Mouse (Mus musculus) midbrain, embryonic 12.5 days (tissue): ENCODE results near the gene Adgrl3. TPM values are rescaled to one million over a fixed set of nuclear protein-coding genes. Genes with fewer than 3 reads are reported as not detected.
"Not testable (repeated sequence)": the region's sequence is repeated elsewhere in the genome, so short reads cannot be mapped to it uniquely, and the experiment has no call there.

Experiments used
- ATAC-seq: fragments of 200-750 bp; cut with Nextera tagmentation; 2 replicates; pipeline ENCODE4 v1.8.0; 2017; ENCODE audit warnings: low read depth, moderate TSS enrichment, moderate library complexity; ENCODE audit not compliant: low FRiP score
- H3K27ac ChIP-seq: fragments of 300-500 bp; sonication (generic); replicated peaks from 2 replicates; pipeline ENCODE4 v1.5.1; 2016; ENCODE audit warnings: mild to moderate bottlenecking
- H3K27me3 ChIP-seq: fragments of 300-500 bp; sonication (generic); 2 replicates; pipeline ENCODE4 v1.6.1; 2016; ENCODE audit warnings: mild to moderate bottlenecking
- H3K36me3 ChIP-seq: fragments of 300-500 bp; sonication (generic); 2 replicates; pipeline ENCODE4 v1.6.1; 2016
- H3K4me1 ChIP-seq: fragments of 300-500 bp; sonication (generic); 2 replicates; pipeline ENCODE4 v1.6.1; 2016
- H3K4me2 ChIP-seq: fragments of 300-500 bp; sonication (generic); replicated peaks from 2 replicates; pipeline ENCODE4 v1.6.1; 2016; ENCODE audit warnings: mild to moderate bottlenecking, moderate library complexity
- H3K4me3 ChIP-seq: fragments of 300-500 bp; sonication (generic); 2 replicates; pipeline ENCODE4 v1.5.1; 2016; ENCODE audit warnings: mild to moderate bottlenecking
- H3K9ac ChIP-seq: fragments of 300-500 bp; sonication (generic); replicated peaks from 2 replicates; pipeline ENCODE4 v1.6.1; 2016; ENCODE audit warnings: mild to moderate bottlenecking, moderate library complexity
- H3K9me3 ChIP-seq: fragments of 300-500 bp; sonication (generic); 2 replicates; pipeline ENCODE4 v1.6.1; 2016; ENCODE audit warnings: mild to moderate bottlenecking
- WGBS: fragments of 180-500 bp; shearing (Covaris S2); methylation state at CpG from one replicate; pipeline ENCODE4 v1.1.7; 2016; 5-methylcytosine and 5-hydroxymethylcytosine counted together
- polyA plus RNA-seq: library from polyadenylated mRNA; unstranded; fragments of >200 nt; fragmentation: Nextera tagmentation; extraction: Ambion mirVana; gene quantifications from 2 replicates; pipeline ENCODE4 v1.2.1, GENCODE M21; 2016

Adgrl3 gene
- polyA plus RNA-seq, 1 experiment from 2014 or later: 40.7 TPM

GRCm38 (mm10) chr5:81531639-81532038 is 511.7 kb downstream of the Adgrl3 start:
- no peak overlapping the region for H3K4me3 ChIP-seq
- no peak overlapping the region for H3K9ac ChIP-seq
- no peak overlapping the region for H3K27ac ChIP-seq
- 93% methylated on average over 4 of the region's 4 CpGs for WGBS
- no peaks in the 10 kb centered on the region for H3K9me3 ChIP-seq
- ATAC-seq: no peak
- no peaks in the 10 kb centered on the region for H3K36me3 ChIP-seq
- no peaks in the 10 kb centered on the region for H3K4me1 ChIP-seq
- no peak overlapping the region for H3K4me2 ChIP-seq
- no peaks in the 10 kb centered on the region for H3K27me3 ChIP-seq

GRCm38 (mm10) chr5:81550211-81550610 is 530.3 kb downstream of the Adgrl3 start:
- ATAC-seq: no peak
- Histone ChIP-seq H3K4me1 (peaks cover 3% of the 10 kb centered on the region), H3K27ac (no peak overlapping the region), H3K4me2 (no peak overlapping the region), H3K9ac (no peak overlapping the region), H3K36me3 (no peaks in the 10 kb centered on the region), H3K27me3 (no peaks in the 10 kb centered on the region), H3K4me3 (no peak overlapping the region), H3K9me3 (no peaks in the 10 kb centered on the region)

- not testable (repeated sequence) for H3K9ac ChIP-seq, H3K4me1 ChIP-seq
- 64% methylated on average over 2 of the region's 2 CpGs for WGBS
These were observed 535.2 kb downstream of the Adgrl3 start for GRCm38 (mm10) chr5:81555149-81555548.

GRCm38 (mm10) chr5:81556008-81556407 is 536.1 kb downstream of the Adgrl3 start:
- peak; percentile 77 for ATAC-seq
- Histone ChIP-seq H3K27me3 (no peaks in the 10 kb centered on the region), H3K27ac (no peak overlapping the region), H3K4me1 (peaks cover 8% of the 10 kb centered on the region), H3K4me3 (no peak overlapping the region), H3K36me3 (no peaks in the 10 kb centered on the region), H3K9ac (no peak overlapping the region), H3K4me2 (no peak overlapping the region), H3K9me3 (no peaks in the 10 kb centered on the region)
- 66% methylated on average over 8 of the region's 8 CpGs for WGBS

More at GRCm38 (mm10) chr5:81555149-81555548, 535.2 kb downstream of the Adgrl3 start:
- not testable (repeated sequence) for H3K4me3 ChIP-seq, H3K27ac ChIP-seq, H3K9me3 ChIP-seq, ATAC-seq, H3K36me3 ChIP-seq, H3K27me3 ChIP-seq, H3K4me2 ChIP-seq

- Histone ChIP-seq H3K27ac (no peak overlapping the region), H3K9ac (no peak overlapping the region), H3K36me3 (no peaks in the 10 kb centered on the region), H3K27me3 (no peaks in the 10 kb centered on the region), H3K9me3 (no peaks in the 10 kb centered on the region), H3K4me1 (0 out of 2 replicates have a peak, but pooled peaks cover 5% of the 10 kb centered on the region), H3K4me3 (no peak overlapping the region), H3K4me2 (no peak overlapping the region)
- 93% methylated on average over 6 of the region's 6 CpGs for WGBS
- no peak for ATAC-seq
These were observed 539.0 kb downstream of the Adgrl3 start for GRCm38 (mm10) chr5:81558965-81559364.

DNA sequence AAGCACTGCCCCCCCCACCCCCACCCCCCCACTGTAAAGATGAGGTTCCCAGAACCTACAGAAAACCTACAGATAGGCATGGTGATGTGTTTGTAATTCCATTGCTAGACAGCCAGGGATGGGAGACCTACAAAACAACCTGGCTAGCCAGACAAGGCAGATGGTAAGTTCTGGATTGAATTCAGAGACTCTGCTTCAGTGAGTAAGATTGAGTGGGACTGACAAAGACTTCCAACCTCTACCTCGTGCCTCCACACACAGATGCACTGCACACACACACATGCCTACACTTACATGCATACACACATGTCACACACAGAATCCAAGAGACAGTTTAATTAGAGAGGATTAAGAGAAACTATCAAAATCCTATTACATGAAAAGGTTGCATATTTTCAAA is 544.4 kb downstream of the Adgrl3 start:
- Histone ChIP-seq H3K4me1 (no peaks in the 10 kb centered on the region), H3K4me2 (no peak overlapping the region), H3K9ac (no peak overlapping the region), H3K27me3 (no peaks in the 10 kb centered on the region), H3K27ac (no peak overlapping the region), H3K36me3 (no peaks in the 10 kb centered on the region), H3K9me3 (no peaks in the 10 kb centered on the region), H3K4me3 (no peak overlapping the region)
- 59% methylated on average over 1 of the region's 1 CpGs for WGBS
- no peak for ATAC-seq

- H3K4me2 ChIP-seq: no peak overlapping the region
- no peak overlapping the region for H3K9ac ChIP-seq
- H3K4me1 ChIP-seq: no peaks in the 10 kb centered on the region
- no peaks in the 10 kb centered on the region for H3K36me3 ChIP-seq
- H3K27ac ChIP-seq: no peak overlapping the region
- H3K4me3 ChIP-seq: no peak overlapping the region
- no peak for ATAC-seq
- H3K27me3 ChIP-seq: no peaks in the 10 kb centered on the region
- H3K9me3 ChIP-seq: no peaks in the 10 kb centered on the region
- WGBS: 91% methylated on average over 1 of the region's 1 CpGs
These were observed 546.6 kb downstream of the Adgrl3 start for GRCm38 (mm10) chr5:81566577-81566976.

GRCm38 (mm10) chr5:81568743-81569142 is 548.8 kb downstream of the Adgrl3 start:
- no peak overlapping the region for H3K27ac ChIP-seq
- ATAC-seq: no peak
- H3K4me1 ChIP-seq: no peaks in the 10 kb centered on the region
- H3K4me2 ChIP-seq: no peak overlapping the region
- H3K9me3 ChIP-seq: no peaks in the 10 kb centered on the region
- H3K4me3 ChIP-seq: no peak overlapping the region
- no peaks in the 10 kb centered on the region for H3K36me3 ChIP-seq
- no peak overlapping the region for H3K9ac ChIP-seq
- 76% methylated on average over 1 of the region's 1 CpGs for WGBS
- no peaks in the 10 kb centered on the region for H3K27me3 ChIP-seq

DNA sequence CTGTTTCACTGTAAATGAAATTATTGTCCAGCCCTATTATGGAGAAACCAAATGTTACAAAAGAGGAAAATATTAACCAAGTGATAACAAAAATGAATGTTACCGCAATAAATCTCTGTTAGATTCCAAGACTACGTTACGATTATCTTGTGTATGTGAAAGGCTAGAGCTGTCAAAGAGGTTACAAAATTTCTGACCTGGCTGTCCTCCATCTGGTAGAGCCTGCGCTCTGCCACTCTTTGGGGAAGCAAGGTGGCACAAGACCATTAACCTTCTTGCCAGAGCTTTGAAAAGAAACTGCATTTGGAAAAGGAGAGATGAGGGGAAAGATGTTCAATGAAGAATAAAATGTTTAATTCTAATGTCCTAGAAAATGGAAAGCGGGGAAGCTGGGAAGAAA is 562.9 kb downstream of the Adgrl3 start:
- Histone ChIP-seq H3K36me3 (no peaks in the 10 kb centered on the region), H3K27ac (no peak overlapping the region), H3K4me2 (no peak overlapping the region), H3K4me1 (no peaks in the 10 kb centered on the region), H3K4me3 (no peak overlapping the region), H3K27me3 (no peaks in the 10 kb centered on the region), H3K9ac (no peak overlapping the region), H3K9me3 (no peaks in the 10 kb centered on the region)
- no peak for ATAC-seq
- 91% methylated on average over 5 of the region's 5 CpGs for WGBS

DNA sequence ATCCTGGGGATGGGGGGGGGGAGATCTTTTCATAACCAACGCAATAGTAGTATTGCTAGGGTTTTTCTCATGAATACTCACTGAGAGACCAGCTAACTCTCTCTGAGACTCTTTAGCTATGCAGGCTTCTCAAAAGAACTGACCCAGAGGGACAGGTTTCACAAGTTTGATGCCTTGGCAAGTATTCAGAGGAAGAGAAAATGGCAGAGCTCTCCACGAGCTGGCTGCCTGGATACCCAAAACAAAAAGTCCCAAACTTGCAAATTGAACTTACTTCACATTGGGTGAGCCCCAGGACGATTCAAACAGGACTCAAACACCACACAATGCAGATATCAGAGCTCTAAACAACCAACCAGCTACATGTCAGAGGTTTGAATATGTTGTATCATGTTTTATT is 563.5 kb downstream of the Adgrl3 start:
- no peaks in the 10 kb centered on the region for H3K4me1 ChIP-seq
- H3K9me3 ChIP-seq: no peaks in the 10 kb centered on the region

DNA sequence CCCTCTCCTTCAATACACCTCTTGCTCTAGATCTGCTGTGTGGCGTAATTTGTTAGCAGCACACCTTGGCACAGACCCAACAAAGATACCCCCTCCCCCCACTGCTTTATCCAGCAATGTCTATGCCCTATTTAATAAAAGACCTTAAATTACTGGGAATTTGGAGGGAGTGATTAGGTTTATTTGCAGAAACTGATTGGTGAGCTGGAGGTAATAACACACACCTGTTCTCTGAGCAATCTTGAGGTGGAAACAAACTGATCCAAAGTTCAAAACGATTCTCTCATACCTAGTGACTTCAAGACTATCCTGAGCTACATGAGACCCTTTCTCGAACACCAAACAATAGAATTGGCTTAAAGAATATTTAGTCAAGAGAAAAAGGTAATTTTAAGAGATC is 565.0 kb downstream of the Adgrl3 start:
- no peak overlapping the region for H3K4me2 ChIP-seq
- H3K9ac ChIP-seq: no peak overlapping the region
- no peak for ATAC-seq
- no peaks in the 10 kb centered on the region for H3K27me3 ChIP-seq
- 89% methylated on average over 3 of the region's 3 CpGs for WGBS
- H3K4me1 ChIP-seq: no peaks in the 10 kb centered on the region
- no peaks in the 10 kb centered on the region for H3K36me3 ChIP-seq
- H3K27ac ChIP-seq: no peak overlapping the region
- no peaks in the 10 kb centered on the region for H3K9me3 ChIP-seq
- H3K4me3 ChIP-seq: no peak overlapping the region

More for the DNA sequence above, 563.5 kb downstream of the Adgrl3 start:
- Histone ChIP-seq H3K4me3 (no peak overlapping the region), H3K9ac (no peak overlapping the region), H3K27ac (no peak overlapping the region), H3K27me3 (no peaks in the 10 kb centered on the region), H3K36me3 (no peaks in the 10 kb centered on the region), H3K4me2 (no peak overlapping the region)
- ATAC-seq: no peak
- 29% methylated on average over 3 of the region's 3 CpGs for WGBS

- H3K4me3 ChIP-seq: no peak overlapping the region
- 86% methylated on average over 14 of the region's 14 CpGs for WGBS
- H3K4me1 ChIP-seq: no peaks in the 10 kb centered on the region
- H3K9me3 ChIP-seq: no peaks in the 10 kb centered on the region
- H3K36me3 ChIP-seq: no peaks in the 10 kb centered on the region
- ATAC-seq: no peak
- H3K27ac ChIP-seq: no peak overlapping the region
- no peak overlapping the region for H3K4me2 ChIP-seq
- no peak overlapping the region for H3K9ac ChIP-seq
- H3K27me3 ChIP-seq: no peaks in the 10 kb centered on the region
These were observed 570.2 kb downstream of the Adgrl3 start for GRCm38 (mm10) chr5:81590005-81590694.

GRCm38 (mm10) chr5:81591481-81591880 is 571.5 kb downstream of the Adgrl3 start:
- H3K27me3 ChIP-seq: no peaks in the 10 kb centered on the region
- H3K36me3 ChIP-seq: no peaks in the 10 kb centered on the region
- H3K9me3 ChIP-seq: no peaks in the 10 kb centered on the region
- no peak overlapping the region for H3K27ac ChIP-seq
- no peaks in the 10 kb centered on the region for H3K4me1 ChIP-seq
- 31% methylated on average over 3 of the region's 3 CpGs for WGBS
- no peak overlapping the region for H3K4me3 ChIP-seq
- H3K9ac ChIP-seq: no peak overlapping the region
- no peak overlapping the region for H3K4me2 ChIP-seq
- ATAC-seq: no peak
